In the genomic region with DNA sequence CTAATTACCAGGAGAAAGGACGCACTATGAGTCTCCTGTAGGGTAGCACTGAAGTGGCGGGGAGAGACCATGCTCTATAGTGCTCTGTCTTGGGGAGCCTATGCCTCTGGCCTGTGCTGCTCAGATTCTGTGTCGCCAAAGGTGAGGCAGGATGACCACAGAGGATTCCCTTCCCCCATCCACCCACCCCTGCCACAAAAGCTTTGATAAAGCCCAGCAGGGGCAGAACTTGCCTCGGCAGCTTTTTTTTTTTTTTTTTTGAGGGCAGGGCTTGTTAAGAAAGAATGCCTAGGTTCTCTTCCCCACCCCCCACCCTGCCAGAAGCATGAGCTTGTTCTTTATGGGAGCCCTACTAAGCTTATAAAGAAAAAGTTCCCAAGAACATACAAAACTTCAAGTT, we compare ENCODE assay signal across 27 mouse cellular contexts. TPM values are rescaled to one million over a fixed set of nuclear protein-coding genes. Genes with fewer than 3 reads are reported as not detected.
"Had no signal": no experiment of that assay in that cellular context is flagged by ENCODE, and none has a peak within 500 bp of the region (broad histone marks: within the 10 kb centered on the region; RNA-seq: fewer than 3 reads in every experiment).

No protein-coding gene starts in this region.

- H3K4me3 ChIP-seq: heart, embryonic 10.5 days; heart, embryonic 12.5 days; hindbrain, embryonic 10.5 days; hindbrain, embryonic 12.5 days; intestine, embryonic 15.5 days; limb, embryonic 13.5 days; limb, embryonic 15.5 days; liver, embryonic 12.5 days had no signal

- H3K9me3 ChIP-seq: heart, embryonic 10.5 days; heart, embryonic 12.5 days; hindbrain, embryonic 10.5 days; hindbrain, embryonic 12.5 days; intestine, embryonic 15.5 days; limb, embryonic 13.5 days; limb, embryonic 15.5 days; liver, embryonic 12.5 days had no signal

- ATAC-seq: hindbrain, postnatal 0 days; intestine, embryonic 15.5 days; intestine, postnatal 0 days; liver, embryonic 12.5 days had no signal

- H3K4me2 ChIP-seq: heart, embryonic 12.5 days; hindbrain, embryonic 12.5 days; hindbrain, embryonic 14.5 days; intestine, embryonic 15.5 days; limb, embryonic 13.5 days; limb, embryonic 15.5 days; liver, embryonic 12.5 days had no signal

- DNase-seq: gastrocnemius, postnatal 10 days; gastrocnemius, postnatal 25 days; heart, adult 18-20 months; heart, postnatal 10 days; heart, postnatal 4 days; kidney, adult 18-20 months; kidney, adult 8-10 months; kidney, postnatal 10 days; kidney, postnatal 36 days; layer of hippocampus, adult 9-11 months; layer of hippocampus, postnatal 36 days; left cerebral cortex, postnatal 4 days had no signal

- H3K9ac ChIP-seq: heart, embryonic 12.5 days; hindbrain, embryonic 12.5 days; hindbrain, embryonic 14.5 days; intestine, embryonic 15.5 days; limb, embryonic 13.5 days; limb, embryonic 15.5 days; liver, embryonic 12.5 days; liver, embryonic 14.5 days had no signal

- H3K27ac ChIP-seq: heart, embryonic 10.5 days; hindbrain, embryonic 10.5 days; hindbrain, embryonic 12.5 days; hindbrain, embryonic 14.5 days; hindbrain, postnatal 0 days; intestine, embryonic 15.5 days; limb, embryonic 13.5 days; limb, embryonic 15.5 days; liver, embryonic 12.5 days; liver, embryonic 14.5 days had no signal

- H3K36me3 ChIP-seq: heart, embryonic 10.5 days; heart, embryonic 12.5 days; hindbrain, embryonic 10.5 days; hindbrain, embryonic 12.5 days; intestine, embryonic 15.5 days; limb, embryonic 13.5 days; limb, embryonic 15.5 days; liver, embryonic 12.5 days had no signal

- H3K4me1 ChIP-seq: heart, embryonic 10.5 days; heart, embryonic 12.5 days; hindbrain, embryonic 12.5 days; intestine, embryonic 15.5 days; limb, embryonic 13.5 days; liver, embryonic 12.5 days had no signal

RNA-seq across cellular contexts. Expression of gene Dusp9, which starts 5.9 kb away (rescaled TPM):
- total RNA-seq: gastrocnemius, postnatal 25 days; heart, adult 18-20 months; heart, postnatal 25 days; liver, adult 2 months had no signal
- polyA plus RNA-seq: liver, adult 2 months had no signal

RNA-seq across cellular contexts. Expression of gene Pnck, which starts 14.8 kb away (rescaled TPM):
- total RNA-seq: granulocyte monocyte progenitor cell, adult 5-6 weeks; liver, adult 2 months had no signal

RNA-seq across cellular contexts. Expression of gene Slc6a8, which starts 27.8 kb away (rescaled TPM):
- total RNA-seq: granulocyte monocyte progenitor cell, adult 5-6 weeks had no signal
